Mouse (Mus musculus): ENCODE results near the gene Plac1.
A peak's percentile ranks its signal among the peaks of the same experiment; 100 is the strongest.

GRCm38 (mm10) chrX:53255195-53255594, 15.3 kb upstream of the Plac1 start:
- TF ChIP-seq POLR2A (IDR thresholded peaks at IDR 0.05; ENCODE audit: low read depth, low read length), result no peak
- no peak for TF ChIP-seq PAX5 (IDR thresholded peaks at IDR 0.05; ENCODE audit: low read length)
- no peak for TF ChIP-seq EP300 (IDR thresholded peaks at IDR 0.05; ENCODE audit: low read length)
- TF ChIP-seq TCF12 (IDR thresholded peaks at IDR 0.05; ENCODE audit: low read depth, low read length), result no peak
- no peak for TF ChIP-seq NRF1 (IDR thresholded peaks at IDR 0.05; ENCODE audit: low read depth, low read length)
- peak in 1 of 2 experiments; percentile 49; a peak in 2 of 4 replicates for TF ChIP-seq CTCF (conservative IDR thresholded peaks at IDR 0.05 in 1 of 2, IDR thresholded peaks at IDR 0.05 in 1 of 2; ENCODE audit: low read depth in 2 of 2, low read length in 2 of 2)
- no peak for TF ChIP-seq POLR2AphosphoS2 (IDR thresholded peaks at IDR 0.05; ENCODE audit: low read depth, low read length)
- TF ChIP-seq RAD21 (IDR thresholded peaks at IDR 0.05; ENCODE audit: low read depth, low read length), result peak; percentile 30
- no peak for TF ChIP-seq JUN (IDR thresholded peaks at IDR 0.05; ENCODE audit: insufficient read depth, low read depth, low read length)
- peak; percentile 28 for TF ChIP-seq SMC3 (IDR thresholded peaks at IDR 0.05; ENCODE audit: low read depth, low read length)
- no peak for TF ChIP-seq RCOR1 (conservative IDR thresholded peaks at IDR 0.05; ENCODE audit: low read depth, low read length)
